Mouse (Mus musculus): ENCODE results near the gene Coq2.

Gene Coq2

DNA sequence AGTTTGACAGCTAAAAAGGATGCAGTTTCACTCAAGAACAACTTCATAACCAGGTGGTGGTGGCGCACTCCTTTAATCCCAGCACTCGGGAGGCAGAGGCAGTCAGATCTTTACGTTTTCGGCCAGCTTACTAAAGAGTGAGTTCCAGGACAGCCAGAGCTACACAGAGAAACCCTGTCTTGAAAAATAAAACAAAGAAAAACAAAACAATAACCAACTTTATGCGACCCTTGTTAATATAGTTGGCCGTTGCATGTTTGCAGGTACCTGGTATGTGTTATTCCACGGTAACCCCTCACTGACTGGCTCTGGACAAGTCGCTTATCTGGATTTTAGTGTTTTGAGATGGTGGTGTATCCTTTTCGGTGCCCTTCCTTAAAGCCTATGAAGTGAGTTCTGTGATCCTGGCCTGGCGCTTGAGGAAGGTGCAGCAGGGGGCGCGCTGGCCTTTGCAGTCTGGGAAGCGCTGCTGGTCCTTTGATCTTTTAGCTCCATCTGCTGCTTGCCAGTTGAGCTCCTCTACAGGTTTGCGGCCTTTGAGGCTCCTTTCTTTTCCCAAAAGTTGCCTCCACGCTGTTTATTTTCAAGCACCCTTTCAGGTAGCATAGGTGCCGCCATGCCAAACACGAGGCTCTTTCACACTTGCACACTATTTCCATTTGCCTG lies at the start of gene Coq2:
Coq2 (minus strand) TSS at position 430 of the 666 bp plus-strand sequence.
- DNase-seq (ENCODE audit: low read depth): peak; percentile 82

DNA sequence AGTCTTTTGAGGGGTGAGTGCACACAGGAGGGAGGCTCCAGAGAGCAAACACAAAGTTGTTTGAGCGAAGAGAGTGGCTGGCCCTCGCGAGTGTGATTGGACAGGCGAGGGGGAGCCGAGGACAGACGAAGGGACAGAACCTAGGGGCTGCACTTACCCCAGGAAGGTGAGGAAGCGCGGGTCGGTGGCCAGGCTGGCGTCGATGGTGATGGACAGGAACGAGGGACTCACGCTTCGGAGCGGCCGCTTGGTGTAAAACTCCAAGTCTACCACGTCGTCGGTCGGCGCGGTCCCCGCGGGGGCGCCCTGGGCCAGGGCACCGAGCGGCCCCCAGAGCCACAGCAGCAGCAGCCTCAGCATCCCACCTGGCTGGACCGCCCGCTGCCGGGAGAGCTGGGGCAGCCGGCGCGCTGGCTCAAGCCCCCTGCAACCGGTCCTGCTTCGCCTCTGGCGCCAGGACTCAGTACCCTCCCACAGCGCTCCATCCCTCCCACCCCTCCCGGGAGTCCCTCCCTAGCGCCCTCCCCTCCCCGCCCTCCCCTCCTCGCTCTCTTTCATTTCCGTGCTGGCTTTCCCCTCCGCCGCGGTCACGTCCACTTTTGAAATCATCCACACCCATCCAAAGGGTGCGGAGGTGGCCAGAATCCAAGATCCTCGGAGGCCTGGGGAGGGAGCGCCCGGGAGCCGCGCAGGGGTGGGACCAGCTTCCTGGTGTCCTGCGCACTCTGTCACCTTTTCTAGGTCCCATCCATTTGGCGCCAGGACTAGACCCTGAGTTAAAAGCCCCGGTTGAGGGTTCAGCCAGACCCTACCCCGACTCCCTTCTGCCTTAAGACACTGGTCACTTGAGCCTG lies 44.5 kb upstream of the Coq2 start, which contains the start of gene Hpse:
Hpse (minus strand) TSS at position 482 of the 854 bp plus-strand sequence.
- peak; percentile 41 for DNase-seq (ENCODE audit: low read depth)

- DNase-seq (ENCODE audit: low read depth): no peak
Measured at GRCm38 (mm10) chr5:100716762-100717161, 41.8 kb upstream of the Coq2 start.

DNA sequence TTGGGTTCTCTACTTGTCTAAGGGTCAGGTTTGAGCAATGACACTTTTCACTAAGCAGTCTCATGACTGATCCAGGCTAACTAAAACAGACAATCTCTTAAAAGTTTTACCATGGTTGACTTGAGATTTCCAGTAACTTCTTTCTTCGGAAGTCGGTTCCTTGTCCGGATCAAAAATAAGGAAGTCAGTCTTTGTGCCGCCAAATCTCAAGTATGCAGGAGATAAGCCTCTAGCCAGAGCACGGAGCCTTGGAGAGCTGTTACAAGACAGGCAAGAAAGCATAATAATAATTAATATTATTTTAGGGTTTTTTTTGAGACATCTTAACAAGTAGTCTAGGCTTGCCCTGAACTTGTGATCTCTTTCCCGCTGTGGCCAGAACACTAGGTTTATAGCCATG lies 36.3 kb upstream of the Coq2 start:
- DNase-seq (ENCODE audit: low read depth): no peak

- DNase-seq (ENCODE audit: low read depth): no peak
Measured at GRCm38 (mm10) chr5:100710012-100710411, 35.1 kb upstream of the Coq2 start.

DNA sequence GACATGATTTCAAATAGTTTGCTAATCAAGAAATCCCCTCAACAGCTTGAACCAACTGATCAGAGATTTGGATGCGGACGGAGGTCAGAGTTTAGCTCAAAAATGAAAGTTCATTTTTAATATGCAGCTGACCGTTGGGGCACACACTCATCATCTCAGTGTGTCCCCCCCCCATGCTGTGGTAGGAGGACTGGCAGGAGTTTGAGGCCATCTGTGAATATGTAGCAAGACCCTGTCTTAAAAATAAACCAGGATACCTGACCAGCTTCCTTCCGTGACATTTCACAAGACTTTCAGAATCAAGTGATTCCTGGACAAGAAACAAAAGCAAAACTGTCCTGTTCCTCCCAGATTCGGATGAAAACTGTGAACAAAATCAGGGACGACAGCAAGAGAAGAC lies 34.1 kb upstream of the Coq2 start:
- no peak for DNase-seq (ENCODE audit: low read depth)

GRCm38 (mm10) chr5:100706675-100707074 lies 31.7 kb upstream of the Coq2 start:
- DNase-seq (ENCODE audit: low read depth): no peak

DNA sequence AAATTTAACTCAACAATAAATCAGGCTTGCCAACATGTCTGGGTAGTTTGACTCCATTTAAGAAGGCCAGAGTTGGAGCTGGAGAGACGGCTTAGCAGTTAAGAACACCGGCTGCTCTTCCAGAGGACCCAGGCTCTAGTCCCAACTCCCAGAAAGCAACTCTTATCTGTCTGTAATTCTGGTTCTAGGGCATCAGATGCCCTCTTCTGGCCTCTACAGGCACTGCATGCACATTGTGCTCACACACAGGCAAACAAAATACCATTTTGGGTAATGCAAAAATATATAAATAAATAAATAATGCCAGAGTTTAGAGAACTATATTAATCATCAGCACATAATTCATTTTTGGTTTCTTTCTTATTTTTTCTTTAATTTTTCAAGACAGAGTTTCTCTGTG lies 29.3 kb upstream of the Coq2 start:
- DNase-seq (ENCODE audit: low read depth): no peak

GRCm38 (mm10) chr5:100702325-100702724 lies 27.4 kb upstream of the Coq2 start:
- DNase-seq (ENCODE audit: low read depth): no peak

DNA sequence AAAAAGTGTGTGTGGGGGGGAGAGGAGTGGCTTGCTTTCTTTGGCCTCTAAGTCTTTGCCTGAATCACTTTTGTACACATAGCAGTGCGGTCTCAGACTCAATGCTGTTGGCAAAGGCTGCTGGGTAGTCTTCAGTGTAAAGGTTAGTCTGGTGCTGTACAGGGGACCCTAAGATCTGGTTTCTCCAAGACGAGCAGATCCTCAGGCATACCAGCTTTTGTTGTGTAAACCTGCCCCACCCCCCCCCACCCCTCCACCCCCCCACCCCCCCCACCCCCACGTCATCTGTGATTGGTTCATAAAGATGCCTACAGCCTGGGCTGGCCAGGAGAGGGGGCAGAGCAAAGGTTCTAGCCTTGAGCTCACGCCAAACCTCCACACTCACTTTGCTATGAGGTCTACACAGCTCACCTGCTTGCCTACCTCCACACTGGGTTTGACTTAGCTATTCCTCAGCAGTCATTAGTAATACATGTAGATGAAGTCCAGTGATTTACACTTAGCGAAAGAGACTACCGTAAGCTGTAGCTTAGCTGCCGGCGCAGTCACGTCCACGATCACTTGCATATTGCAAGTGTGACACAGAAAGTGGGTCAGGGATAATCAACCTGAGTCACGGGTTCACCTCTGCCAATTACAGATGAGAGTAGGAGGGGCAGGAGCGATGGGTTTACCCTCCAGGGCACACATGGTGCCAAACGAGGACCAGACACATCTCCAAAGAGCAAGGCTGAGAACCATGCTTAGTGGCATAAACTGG lies 26.1 kb upstream of the Coq2 start:
- DNase-seq (ENCODE audit: low read depth): no peak

DNA sequence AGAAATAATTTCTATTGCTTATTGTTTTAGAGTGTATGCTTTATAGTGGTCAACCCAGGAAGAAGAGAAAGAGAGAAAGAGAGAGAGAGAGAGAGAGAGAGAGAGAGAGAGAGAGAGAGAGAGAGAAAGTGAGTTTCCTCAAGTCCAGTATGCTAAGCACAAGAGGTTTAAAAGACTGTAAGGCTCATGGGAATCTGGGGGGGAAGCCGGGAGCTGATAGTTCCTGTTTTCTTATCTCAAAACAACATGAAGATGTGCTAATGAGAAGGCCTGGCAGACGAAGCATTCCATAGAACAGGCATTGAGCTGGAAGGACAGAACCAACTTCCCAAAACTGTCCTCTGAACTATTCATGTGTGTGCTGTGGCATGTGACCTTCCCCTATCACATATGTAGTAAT lies 22.9 kb upstream of the Coq2 start:
- no peak for DNase-seq (ENCODE audit: low read depth)

DNA sequence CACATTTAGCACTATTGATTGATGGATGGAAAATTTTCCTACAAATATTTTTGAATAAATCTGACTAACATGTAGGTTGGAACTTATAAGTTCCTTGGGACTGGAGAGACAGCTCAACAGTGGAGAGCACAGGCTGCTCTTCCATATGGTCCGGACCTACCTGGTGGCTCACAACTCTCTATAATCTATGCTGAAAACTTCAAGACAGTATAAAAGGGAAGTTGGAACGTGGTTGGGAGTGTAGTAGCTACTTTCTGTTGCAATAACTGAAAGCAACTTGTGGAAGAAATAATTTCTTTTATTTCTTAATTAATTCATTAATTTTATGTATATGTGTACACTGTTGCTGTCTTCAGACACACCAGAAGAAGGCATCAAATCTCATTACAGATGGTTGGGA lies 22.5 kb upstream of the Coq2 start:
- no peak for DNase-seq (ENCODE audit: low read depth)

- no peak for DNase-seq (ENCODE audit: low read depth)
Measured at GRCm38 (mm10) chr5:100685631-100686030, 10.7 kb upstream of the Coq2 start.

DNA sequence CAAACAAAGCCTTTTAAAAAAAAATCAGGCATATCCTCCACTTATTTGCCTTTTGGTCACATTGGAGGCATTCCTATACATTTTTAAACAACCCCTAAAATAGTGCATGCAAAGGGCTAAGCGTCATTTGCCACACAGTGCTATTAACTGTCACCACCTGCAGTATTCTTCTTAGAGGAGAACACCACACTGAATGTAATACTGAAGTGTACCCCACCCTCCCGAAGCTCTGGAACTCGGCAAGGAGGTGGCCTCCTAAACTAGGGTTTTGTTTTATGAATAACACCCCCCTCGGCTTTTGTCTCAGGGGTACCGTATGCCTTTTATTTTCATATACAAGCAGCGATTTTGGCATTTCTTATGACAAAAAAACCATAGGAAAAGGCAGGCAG lies 5.6 kb upstream of the Coq2 start:
- DNase-seq (ENCODE audit: low read depth): no peak

GRCm38 (mm10) chr5:100679911-100680541 lies 5.1 kb upstream of the Coq2 start:
- no peak for DNase-seq (ENCODE audit: low read depth)

- peak; percentile 86 for DNase-seq (ENCODE audit: low read depth)
Measured at GRCm38 (mm10) chr5:100673745-100674486, 1.0 kb downstream of the Coq2 start.

DNA sequence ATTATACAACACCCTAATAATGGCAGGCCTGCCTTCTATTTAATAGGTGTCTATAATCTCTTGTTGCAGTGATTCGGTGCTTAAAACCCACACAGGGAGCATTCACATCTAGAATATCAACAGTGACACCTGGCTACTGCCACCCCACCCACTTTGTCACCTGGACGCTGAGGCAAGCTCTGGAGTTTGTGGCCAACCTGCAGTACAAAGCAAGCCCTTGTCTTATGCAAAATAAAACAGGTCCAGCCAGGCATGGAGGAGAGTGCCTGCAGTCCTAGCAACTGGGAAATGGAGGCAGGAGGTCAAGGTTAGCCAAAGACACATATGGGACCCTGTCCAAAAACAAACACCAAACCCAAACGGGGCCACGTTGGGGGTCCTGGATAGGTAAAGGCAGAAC lies 2.5 kb downstream of the Coq2 start:
- no peak for DNase-seq (ENCODE audit: low read depth)

DNA sequence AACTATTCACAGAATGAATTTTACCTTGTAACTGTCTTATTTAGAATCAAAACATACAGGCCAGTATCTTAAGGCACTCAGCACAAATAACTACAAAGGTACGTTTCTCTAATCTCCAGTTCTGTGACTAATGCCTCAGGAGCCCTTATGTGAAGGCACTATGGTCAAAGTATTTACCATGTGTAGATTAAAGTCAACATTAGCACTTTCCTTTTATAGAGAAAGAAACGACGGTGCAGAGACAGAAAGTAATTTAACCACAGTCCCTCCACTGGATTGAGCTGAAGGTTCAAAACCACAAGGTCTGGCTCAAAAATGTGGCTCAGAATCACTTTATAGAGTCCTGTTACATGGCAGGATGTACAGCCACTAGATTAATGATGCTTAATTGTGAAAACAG lies 3.0 kb downstream of the Coq2 start:
- DNase-seq (ENCODE audit: low read depth): no peak

DNA sequence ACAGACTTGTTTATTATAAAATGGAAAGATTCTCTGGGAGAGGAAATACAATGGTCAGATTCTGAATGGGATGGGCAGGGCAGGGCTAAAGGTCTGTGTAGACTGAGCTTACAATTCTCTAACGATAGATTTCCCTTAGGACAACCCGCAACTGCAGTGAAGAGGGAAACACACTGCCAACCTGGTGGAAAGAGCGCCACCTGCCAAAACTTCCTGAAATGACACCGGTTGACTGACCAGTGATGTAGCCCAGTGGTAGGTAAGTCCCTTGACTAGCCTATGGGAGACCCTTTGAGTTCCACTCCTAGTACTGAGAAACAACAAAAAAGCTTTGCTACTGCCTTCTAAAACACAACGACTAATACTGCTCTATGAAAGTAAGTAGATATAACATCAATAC lies 3.5 kb downstream of the Coq2 start:
- peak; percentile 48 for DNase-seq (ENCODE audit: low read depth)

DNA sequence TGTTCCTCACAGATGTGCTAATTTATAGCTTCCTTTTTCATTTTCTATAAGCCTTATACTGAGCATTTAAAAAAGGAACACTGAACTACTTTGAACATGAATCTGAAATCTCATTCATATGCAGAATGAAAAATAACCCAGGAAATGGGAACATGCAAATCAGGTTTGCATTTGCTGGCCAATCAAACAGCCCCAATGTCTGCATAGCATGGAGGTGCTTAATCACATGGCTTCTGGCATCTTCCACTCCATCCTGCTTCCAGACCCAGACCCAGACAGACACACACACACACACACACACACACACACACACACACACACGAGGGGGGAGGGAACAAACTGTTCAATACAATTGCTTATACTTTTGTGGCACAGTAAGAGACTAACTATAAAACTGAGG lies 8.0 kb downstream of the Coq2 start:
- DNase-seq (ENCODE audit: low read depth): no peak

GRCm38 (mm10) chr5:100663854-100664253 lies 11.1 kb downstream of the Coq2 start:
- peak; percentile 83 for DNase-seq (ENCODE audit: low read depth)

DNA sequence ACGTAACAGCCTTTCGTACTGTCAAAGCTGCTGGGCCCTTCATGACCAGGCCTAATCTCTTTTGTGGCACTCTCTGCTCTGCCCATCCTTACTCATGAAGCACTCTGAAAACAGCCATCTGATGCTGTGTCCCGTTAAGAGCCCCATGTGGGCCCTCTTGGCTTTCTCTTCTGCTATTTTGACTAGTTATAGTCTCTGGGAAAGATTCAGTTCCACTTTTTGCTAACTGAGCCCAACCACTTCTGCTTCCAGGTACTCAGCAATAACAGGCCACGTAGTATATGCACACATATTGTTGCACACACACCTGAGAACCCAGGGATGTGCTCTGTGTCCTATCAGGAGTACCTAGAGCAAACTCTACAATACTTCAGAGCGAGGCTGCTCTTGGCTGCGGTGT lies 11.9 kb downstream of the Coq2 start:
- DNase-seq (ENCODE audit: low read depth): no peak

Data from naive thymus-derived CD4-positive, alpha-beta T cell, adult 2 months (primary cell).